ENCODE assay signal across 8 mouse cellular contexts in the genomic region with DNA sequence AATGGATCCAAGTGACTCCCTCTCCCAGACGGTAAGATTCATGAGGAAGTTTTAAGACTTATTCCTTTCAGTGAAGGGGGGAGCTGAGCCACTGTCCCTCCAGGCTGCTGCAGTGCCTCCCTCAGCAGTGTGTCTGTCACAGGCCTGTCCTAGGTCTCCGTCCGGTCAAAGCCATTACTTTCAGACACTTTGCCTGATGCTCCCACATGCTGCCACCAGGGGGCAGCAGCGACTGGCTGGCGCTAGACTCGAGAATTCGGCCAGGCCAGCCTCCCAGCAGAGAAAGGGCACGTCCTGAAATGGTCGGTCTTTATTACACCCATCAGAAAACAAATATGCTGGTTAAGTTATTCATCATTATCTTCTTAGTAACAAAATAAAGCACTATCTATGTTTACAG. TPM values are rescaled to one million over a fixed set of nuclear protein-coding genes. Genes with fewer than 3 reads are reported as not detected.
DNase-seq lines count a peak whose midpoint lies in the region; ATAC-seq and TF ChIP-seq lines count a peak whose summit lies in the region.

No protein-coding gene starts in this region.

- no peaks in the 10 kb centered on the region for H3K36me3 ChIP-seq in embryonic facial prominence, embryonic 11.5 days (replicated peaks; ENCODE audit: control insufficient read depth, insufficient read depth, low read depth, low read length)
- H3K36me3 ChIP-seq in hindbrain, postnatal 0 days (ENCODE audit: insufficient read depth, low read length): no peaks in the 10 kb centered on the region
- H3K36me3 ChIP-seq in lung, embryonic 16.5 days (ENCODE audit: control insufficient read depth, insufficient read depth, low read length): peaks cover 4% of the 10 kb centered on the region; the same call in 1 of the 2 replicates

- H3K4me1 ChIP-seq in embryonic facial prominence, embryonic 11.5 days (ENCODE audit: control insufficient read depth, insufficient read depth, low read length): no peaks in the 10 kb centered on the region
- H3K4me1 ChIP-seq in hindbrain, postnatal 0 days (ENCODE audit: insufficient read depth, low read length): 0 out of 2 replicates have a peak, but pooled peaks cover 9% of the 10 kb centered on the region
- peaks cover 3% of the 10 kb centered on the region; the same call in 1 of the 2 replicates for H3K4me1 ChIP-seq in lung, embryonic 16.5 days (replicated peaks; ENCODE audit: control insufficient read depth, insufficient read depth, low read length)

- H3K4me2 ChIP-seq in embryonic facial prominence, embryonic 11.5 days (ENCODE audit: low read depth, low read length): no peak overlapping the region
- H3K4me2 ChIP-seq in hindbrain, postnatal 0 days (ENCODE audit: low read depth, low read length): no peak overlapping the region
- no peak overlapping the region for H3K4me2 ChIP-seq in lung, embryonic 16.5 days (ENCODE audit: low read depth, low read length)

- no peak overlapping the region for H3K9ac ChIP-seq in embryonic facial prominence, embryonic 11.5 days (replicated peaks; ENCODE audit: low read length)
- no peak overlapping the region for H3K9ac ChIP-seq in hindbrain, postnatal 0 days (replicated peaks; ENCODE audit: low read length)
- no peak overlapping the region for H3K9ac ChIP-seq in lung, embryonic 16.5 days (ENCODE audit: low read length)

- ATAC-seq in embryonic facial prominence, embryonic 11.5 days (replicated peaks; ENCODE audit: insufficient number of reproducible peaks, low FRiP score, low TSS enrichment, low read depth): no peak
- peak; percentile 22; the same call in 1 of the 2 replicates for ATAC-seq in hindbrain, postnatal 0 days
- ATAC-seq in lung, embryonic 16.5 days (ENCODE audit: low read depth): peak; percentile 11; the same call in 1 of the 2 replicates

- peak; percentile 99 for TF ChIP-seq CTCF in hindbrain, postnatal 0 days (IDR thresholded peaks at IDR 0.05; ENCODE audit: low read depth)

- no peaks in the 10 kb centered on the region for H3K27me3 ChIP-seq in embryonic facial prominence, embryonic 11.5 days (ENCODE audit: control insufficient read depth, insufficient read depth, low read length)
- no peaks in the 10 kb centered on the region for H3K27me3 ChIP-seq in hindbrain, postnatal 0 days (ENCODE audit: insufficient read depth, low read length)
- H3K27me3 ChIP-seq in lung, embryonic 16.5 days (ENCODE audit: control insufficient read depth, insufficient read depth, low read depth, low read length): no peaks in the 10 kb centered on the region

- no peak overlapping the region for H3K27ac ChIP-seq in embryonic facial prominence, embryonic 11.5 days (replicated peaks; ENCODE audit: low read depth, low read length)
- H3K27ac ChIP-seq in hindbrain, postnatal 0 days: no peak overlapping the region
- H3K27ac ChIP-seq in lung, embryonic 16.5 days (ENCODE audit: low read length): no peak overlapping the region

- intact Hi-C loops in gastrocnemius, postnatal 36 days (cut with DNase I): loop anchor here (10.0 kb wide), 1 partner anchor 333 kb away; no protein-coding TSS in a partner anchor

- no peak overlapping the region for H3K4me3 ChIP-seq in embryonic facial prominence, embryonic 11.5 days (ENCODE audit: low read depth, low read length)
- no peak overlapping the region for H3K4me3 ChIP-seq in hindbrain, postnatal 0 days (ENCODE audit: low read length)
- no peak overlapping the region for H3K4me3 ChIP-seq in lung, embryonic 16.5 days (ENCODE audit: low read length)

- peak; percentile 26 for DNase-seq in gastrocnemius, adult 18-20 months (ENCODE audit: low spot score)
- DNase-seq in gastrocnemius, postnatal 36 days: no peak
- DNase-seq in ES-CJ7 (ENCODE audit: low read depth, low spot score): peak; percentile 68
- DNase-seq in embryonic facial prominence, embryonic 11.5 days (ENCODE audit: low spot score): peak; percentile 91
- DNase-seq in hindbrain, postnatal 0 days (ENCODE audit: low spot score): peak; percentile 90
- DNase-seq in retina, postnatal 7 days (ENCODE audit: low read depth, low spot score): peak; percentile 80
- DNase-seq in right cerebral cortex, postnatal 10 days (ENCODE audit: low spot score in 2 of 2): no peak

- 9% methylated on average over 9 of the region's 9 CpGs for WGBS in embryonic facial prominence, embryonic 11.5 days
- WGBS in hindbrain, postnatal 0 days: 5% methylated on average over 9 of the region's 9 CpGs
- 4% methylated on average over 9 of the region's 9 CpGs for WGBS in lung, embryonic 16.5 days

- H3K9me3 ChIP-seq in embryonic facial prominence, embryonic 11.5 days (replicated peaks; ENCODE audit: control insufficient read depth, low read length): no peaks in the 10 kb centered on the region
- no peaks in the 10 kb centered on the region for H3K9me3 ChIP-seq in hindbrain, postnatal 0 days (ENCODE audit: low read length)
- no peaks in the 10 kb centered on the region for H3K9me3 ChIP-seq in lung, embryonic 16.5 days (ENCODE audit: control insufficient read depth, low read length)

RNA-seq across cellular contexts. Expression of a gene that starts 18.6 kb away (rescaled TPM):
- under 1 TPM; 0.17 to 0.34 TPM for total RNA-seq in gastrocnemius, adult 18-20 months (2021)
- total RNA-seq in gastrocnemius, postnatal 36 days (2021): under 1 TPM in 1 of 2 experiments, not detected in 1; 0.18 TPM
- polyA plus RNA-seq in embryonic facial prominence, embryonic 11.5 days (2014; fragmentation: Nextera tagmentation; extraction: Ambion mirVana): 1.5 and 2.8 TPM in 2 replicates
- total RNA-seq in hindbrain, postnatal 0 days (2014; rRNA removed): 36.7 and 49.7 TPM in 2 replicates
- 27.4 and 29.6 TPM in 2 replicates for polyA plus RNA-seq in hindbrain, postnatal 0 days (2015; fragmentation: Nextera tagmentation; extraction: Ambion mirVana)
- 2.9 and 3.4 TPM in 2 replicates for polyA plus RNA-seq in lung, embryonic 16.5 days (2015; fragmentation: Nextera tagmentation; extraction: Ambion mirVana)

RNA-seq across cellular contexts. Expression of a gene that starts 31.7 kb away (rescaled TPM):
- total RNA-seq in gastrocnemius, adult 18-20 months (2021): under 1 TPM in 1 of 2 experiments, not detected in 1; 0.46 TPM
- not detected for total RNA-seq in gastrocnemius, postnatal 36 days (2021)
- not detected in 2 replicates for polyA plus RNA-seq in embryonic facial prominence, embryonic 11.5 days (2014; fragmentation: Nextera tagmentation; extraction: Ambion mirVana)
- 0.58 and 1.1 TPM in 2 replicates for total RNA-seq in hindbrain, postnatal 0 days (2014; rRNA removed)
- polyA plus RNA-seq in hindbrain, postnatal 0 days (2015; fragmentation: Nextera tagmentation; extraction: Ambion mirVana): 1.6 and 1.7 TPM in 2 replicates
- polyA plus RNA-seq in lung, embryonic 16.5 days (2015; fragmentation: Nextera tagmentation; extraction: Ambion mirVana): 0.78 and 1.3 TPM in 2 replicates

RNA-seq across cellular contexts. Expression of a gene that starts 42.2 kb away (rescaled TPM):
- 10 to 100 TPM in 1 of 2 experiments, 1 to 10 TPM in 1; 6.2 to 11.5 TPM for total RNA-seq in gastrocnemius, adult 18-20 months (2021)
- total RNA-seq in gastrocnemius, postnatal 36 days (2021): 1 to 10 TPM; 6.7 to 9.6 TPM
- polyA plus RNA-seq in embryonic facial prominence, embryonic 11.5 days (2014; fragmentation: Nextera tagmentation; extraction: Ambion mirVana): 5.7 and 6.4 TPM in 2 replicates
- 13.1 and 16.8 TPM in 2 replicates for total RNA-seq in hindbrain, postnatal 0 days (2014; rRNA removed)
- polyA plus RNA-seq in hindbrain, postnatal 0 days (2015; fragmentation: Nextera tagmentation; extraction: Ambion mirVana): 2.9 and 3.3 TPM in 2 replicates
- 6.1 and 6.7 TPM in 2 replicates for polyA plus RNA-seq in lung, embryonic 16.5 days (2015; fragmentation: Nextera tagmentation; extraction: Ambion mirVana)

Comparison
In these comparisons a context has a peak if more than half of its experiments do, and no peak if none do; other contexts are left out.
1. DNase-seq: peak in gastrocnemius, adult 18-20 months (single experiment), ES-CJ7 (single experiment), embryonic facial prominence, embryonic 11.5 days (single experiment), hindbrain, postnatal 0 days (single experiment) and retina, postnatal 7 days (single experiment); none in gastrocnemius, postnatal 36 days (0 of 2) and right cerebral cortex, postnatal 10 days (0 of 2).
2. RNA of a gene that starts 18.6 kb away (total RNA-seq): 36.7 to 49.7 TPM in hindbrain, postnatal 0 days; 0.17 to 0.34 TPM in gastrocnemius, adult 18-20 months and 0.18 TPM in gastrocnemius, postnatal 36 days; every median in the first group is over 10 times any median in the second.